Mouse (Mus musculus) liver, adult 10 weeks (tissue): ENCODE results near the gene Gm7358. TPM values are rescaled to one million over a fixed set of nuclear protein-coding genes. Genes with fewer than 3 reads are reported as not detected.

Source experiments
- polyA plus RNA-seq: library from polyadenylated mRNA; stranded (reverse); fragments of 350-450 nt; fragmentation: Illumina TruSeq; extraction: RNeasy Lipid Tissue Mini Kit (QIAGEN cat#74804); gene quantifications from one replicate; pipeline ENCODE4 v1.2.3, GENCODE M21; 2014; ENCODE audit warnings: low read depth, low replicate concordance

The Gm7358 gene
- polyA plus RNA-seq: not detected

GRCm38 (mm10) chr17:14059431-14059830 is at the start of gene Gm7358:
Gene Gm7358, minus strand, starts transcription at chr17:14059531.

Other genes with a start within 250 kb of the Gm7358 start
- gene Gm7168, start 111.2 kb downstream of the Gm7358 start, polyA plus RNA-seq: not detected
- gene Gm7356, start 55.8 kb downstream of the Gm7358 start, polyA plus RNA-seq: not detected
- 0.48 TPM for gene Dact2, start 144.8 kb upstream of the Gm7358 start, polyA plus RNA-seq
- gene Smoc2, start 220.0 kb upstream of the Gm7358 start, polyA plus RNA-seq: 2.9 TPM